Mouse (Mus musculus) testis, adult 2 months (tissue): ENCODE results near the gene Nelfb.

Source experiments
- CTCF ChIP-seq: fragments of 200-500 bp; IDR thresholded peaks from 2 replicates; pipeline ENCODE4 v1.5.1; 2012; ENCODE audit warnings: low read depth, mild to moderate bottlenecking, inconsistent platforms, low read length, moderate library complexity; ENCODE audit not compliant: control insufficient read depth, insufficient read depth, insufficient replicate concordance
- POLR2A ChIP-seq: fragments of 200-500 bp; IDR thresholded peaks from 2 replicates; pipeline ENCODE4 v1.6.1; 2012; ENCODE audit warnings: low read depth, mild to moderate bottlenecking, inconsistent platforms, low read length, moderate library complexity; ENCODE audit not compliant: control insufficient read depth

- TF ChIP-seq CTCF (no peak), POLR2A (no peak)
Measured at GRCm38 (mm10) chr2:25173821-25174220, 37.5 kb downstream of the Nelfb start.
